Mouse (Mus musculus) T-cell, adult 2 months (primary cell): ENCODE data around the gene Ccser2.
A peak's percentile ranks its signal among the peaks of the same experiment; 100 is the strongest.

Source experiments
- DNase-seq: peaks from one replicate; pipeline ENCODE4 v3.0.0; 2022; ENCODE audit warnings: low spot score

The Ccser2 gene

GRCm38 (mm10) chr14:36868769-36869362 is 99.7 kb downstream of the Ccser2 start:
- no peak for DNase-seq

- DNase-seq: peak; percentile 59
Observed at GRCm38 (mm10) chr14:36866966-36867700, 101.4 kb downstream of the Ccser2 start.

GRCm38 (mm10) chr14:36863877-36864489 is 104.6 kb downstream of the Ccser2 start:
- DNase-seq: peak; percentile 88

- DNase-seq: peak; percentile 44
Observed at GRCm38 (mm10) chr14:36862387-36862786, 106.2 kb downstream of the Ccser2 start.

- no peak for DNase-seq
Observed at GRCm38 (mm10) chr14:36858932-36859331, 109.6 kb downstream of the Ccser2 start.

- DNase-seq: no peak
Observed at GRCm38 (mm10) chr14:36852972-36853371, 115.6 kb downstream of the Ccser2 start.

- DNase-seq: no peak
Observed at GRCm38 (mm10) chr14:36848860-36849259, 119.7 kb downstream of the Ccser2 start.
